Mouse (Mus musculus) C2C12 (cell line): Measurements from ENCODE around the gene Mturn. TPM values are rescaled to one million over a fixed set of nuclear protein-coding genes. Genes with fewer than 3 reads are reported as not detected.

Source experiments
- H3K27me3 ChIP-seq: one replicate; pipeline ENCODE4 v1.6.1; 2011; ENCODE audit not compliant: control insufficient read depth, insufficient read depth, insufficient read length
- H3K36me3 ChIP-seq: one replicate; pipeline ENCODE4 v1.6.1; 2011; ENCODE audit not compliant: control insufficient read depth, insufficient read depth
- H3K4me3 ChIP-seq: one replicate; pipeline ENCODE4 v1.5.1; 2011; ENCODE audit warnings: mild to moderate bottlenecking, control low read depth; ENCODE audit not compliant: poor library complexity, insufficient read depth, severe bottlenecking
- H3K79me2 ChIP-seq: one replicate; pipeline ENCODE4 v1.6.1; 2011; ENCODE audit not compliant: control insufficient read depth, insufficient read depth
- H3K79me3 ChIP-seq: one replicate; pipeline ENCODE4 v1.6.1; 2011; ENCODE audit warnings: low read depth, control low read depth
- H3ac ChIP-seq: one replicate; pipeline ENCODE3; 2011; ENCODE audit warnings: low read depth; ENCODE audit not compliant: control insufficient read depth, insufficient read length
- CEBPB ChIP-seq: IDR thresholded peaks from one replicate; pipeline ENCODE4 v1.6.1; 2011; ENCODE audit warnings: low read depth, mild to moderate bottlenecking, control low read depth, moderate library complexity
- CTCF ChIP-seq: IDR thresholded peaks from one replicate; pipeline ENCODE4 v1.5.1; 2011; ENCODE audit not compliant: control insufficient read depth, insufficient read depth, insufficient read length
- FOSL1 ChIP-seq: IDR thresholded peaks from one replicate; pipeline ENCODE4 v1.8.0; 2011; ENCODE audit warnings: mild to moderate bottlenecking, low read length; ENCODE audit not compliant: poor library complexity, insufficient read depth, severe bottlenecking
- MAX ChIP-seq: IDR thresholded peaks from one replicate; pipeline ENCODE4 v1.6.1; 2011; ENCODE audit warnings: mild to moderate bottlenecking, control low read depth
- MYOD1 ChIP-seq: IDR thresholded peaks from one replicate; pipeline ENCODE4 v1.6.1; 2011; ENCODE audit warnings: low read depth; ENCODE audit not compliant: control insufficient read depth, insufficient read length
- MYOG ChIP-seq: IDR thresholded peaks from one replicate; pipeline ENCODE4 v1.6.1; 2011; ENCODE audit not compliant: control insufficient read depth, insufficient read length; ENCODE audit errors: extremely low read depth
- USF1 ChIP-seq: IDR thresholded peaks from one replicate; pipeline ENCODE4 v1.6.1; 2011; ENCODE audit warnings: low read depth, mild to moderate bottlenecking, control low read depth, moderate library complexity
- polyA plus RNA-seq: library from polyadenylated mRNA; unstranded; fragments of >200 nt; fragmentation: generic; extraction: Trizol; gene quantifications from one replicate; pipeline ENCODE4 v1.2.1, GENCODE M21; 2012; ENCODE audit warnings: missing spikeins

Gene Mturn
- polyA plus RNA-seq, 1 experiment: 1.3 TPM

DNA sequence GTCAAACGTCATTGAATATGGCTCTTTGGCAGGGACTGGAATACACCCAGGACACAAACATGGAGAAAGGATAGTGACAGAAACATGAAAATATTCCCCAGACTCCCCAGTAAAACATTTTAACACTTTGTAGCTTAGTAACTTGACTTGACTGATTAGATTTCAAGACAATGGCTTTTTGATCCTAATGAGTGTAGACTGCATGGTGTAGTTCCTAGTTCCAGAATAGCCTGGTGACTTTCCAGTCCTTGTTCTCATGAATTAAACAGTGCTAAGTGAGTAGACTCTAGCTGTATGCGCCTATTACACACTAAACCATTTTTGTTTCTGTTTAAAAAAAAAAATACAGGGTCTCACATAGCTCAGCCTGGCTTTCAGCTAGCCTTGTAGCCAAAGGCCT, 24.7 kb downstream of the Mturn start:
- Histone ChIP-seq H3K4me3 (no peak overlapping the region), H3K79me2 (no peaks in the 10 kb centered on the region)

DNA sequence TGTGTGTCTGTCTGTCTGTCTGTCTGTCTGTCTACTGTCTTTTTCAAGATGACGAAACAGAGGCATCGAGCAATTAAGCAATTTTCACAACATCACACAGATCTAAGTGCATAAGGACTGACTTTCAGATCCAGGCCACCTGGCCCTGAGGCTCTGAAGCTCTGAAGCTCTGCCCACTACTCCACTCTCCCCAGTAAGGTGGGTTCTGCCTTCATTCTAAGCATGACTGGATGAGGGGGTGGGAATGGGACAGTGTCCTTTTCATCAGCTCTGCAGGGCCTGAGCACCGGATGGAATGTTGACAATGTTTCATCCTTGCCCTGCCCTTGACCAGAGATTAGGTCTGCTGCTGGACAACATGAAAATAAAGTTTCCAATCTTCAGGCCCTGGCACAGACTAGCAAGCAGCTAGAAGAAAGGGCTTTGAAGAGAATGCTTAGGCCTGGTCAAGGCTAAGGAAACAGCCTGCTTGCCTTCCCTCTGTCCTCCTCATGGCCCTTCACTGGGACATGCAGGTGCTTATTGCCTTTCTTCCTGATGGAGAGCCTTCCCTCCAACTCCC, 25.3 kb downstream of the Mturn start:
- Histone ChIP-seq H3K36me3 (no peaks in the 10 kb centered on the region), H3K79me3 (no peaks in the 10 kb centered on the region), H3K27me3 (no peaks in the 10 kb centered on the region), H3ac (no peak overlapping the region), H3K4me3 (no peak overlapping the region), H3K79me2 (no peaks in the 10 kb centered on the region)
- TF ChIP-seq MYOD1 (no peak), MYOG (no peak), CEBPB (no peak), CTCF (no peak), MAX (no peak), FOSL1 (no peak), USF1 (no peak)

More for the DNA sequence above, 24.7 kb downstream of the Mturn start:
- no peaks in the 10 kb centered on the region for H3K79me3 ChIP-seq
- TF ChIP-seq MYOD1: no peak
- no peak for TF ChIP-seq MYOG
- no peak for TF ChIP-seq FOSL1
- TF ChIP-seq MAX: no peak
- no peak for TF ChIP-seq CEBPB
- no peak for TF ChIP-seq CTCF
- TF ChIP-seq USF1: no peak
- no peaks in the 10 kb centered on the region for H3K36me3 ChIP-seq
- no peaks in the 10 kb centered on the region for H3K27me3 ChIP-seq
- H3ac ChIP-seq: no peak overlapping the region

DNA sequence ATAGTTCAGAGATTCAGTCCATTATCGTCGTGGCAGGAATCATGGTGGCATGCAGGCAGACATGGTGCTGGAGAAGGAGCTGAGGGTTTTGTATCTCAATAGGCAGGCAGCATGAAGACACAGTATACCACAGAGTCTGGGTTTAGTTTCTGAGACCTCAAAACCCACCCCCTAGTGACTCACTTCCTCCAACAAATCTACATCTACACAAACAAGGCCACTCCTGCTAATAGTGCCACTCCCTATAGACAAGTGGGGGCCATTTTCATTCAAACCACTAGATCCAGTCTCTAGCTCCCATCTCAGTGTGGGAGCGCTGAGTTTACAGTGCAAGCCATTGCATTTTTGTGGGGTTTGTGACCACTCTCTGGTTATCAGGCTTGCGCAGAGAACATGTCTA, 27.2 kb downstream of the Mturn start:
- H3ac ChIP-seq: no peak overlapping the region
- no peaks in the 10 kb centered on the region for H3K27me3 ChIP-seq
- no peak overlapping the region for H3K4me3 ChIP-seq
- H3K79me3 ChIP-seq: no peaks in the 10 kb centered on the region
- no peaks in the 10 kb centered on the region for H3K36me3 ChIP-seq
- no peaks in the 10 kb centered on the region for H3K79me2 ChIP-seq
- no peak for TF ChIP-seq USF1

DNA sequence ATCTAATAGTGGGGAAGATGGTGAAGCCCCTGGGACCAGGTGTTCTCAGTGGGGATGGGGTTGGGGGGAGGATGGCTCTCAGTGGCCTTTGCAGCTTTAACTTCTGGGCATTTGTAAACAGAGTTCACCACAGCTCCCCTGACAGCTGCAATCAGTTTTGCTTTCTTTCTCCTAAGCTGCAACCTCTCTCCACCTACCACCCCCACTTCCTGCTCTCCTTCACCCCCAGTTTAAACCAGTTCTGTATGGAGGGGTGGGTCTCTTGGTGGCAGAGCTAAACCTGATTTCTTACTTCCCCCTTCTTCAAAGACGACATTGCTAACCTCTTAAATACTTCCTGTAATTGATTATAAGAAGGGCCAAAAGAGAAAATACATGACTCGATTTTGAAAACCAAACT, 34.3 kb downstream of the Mturn start:
- Histone ChIP-seq H3K79me3 (no peaks in the 10 kb centered on the region), H3K4me3 (no peak overlapping the region), H3ac (no peak overlapping the region), H3K79me2 (no peaks in the 10 kb centered on the region), H3K36me3 (no peaks in the 10 kb centered on the region), H3K27me3 (no peaks in the 10 kb centered on the region)
- TF ChIP-seq MYOD1 (no peak), USF1 (no peak)

DNA sequence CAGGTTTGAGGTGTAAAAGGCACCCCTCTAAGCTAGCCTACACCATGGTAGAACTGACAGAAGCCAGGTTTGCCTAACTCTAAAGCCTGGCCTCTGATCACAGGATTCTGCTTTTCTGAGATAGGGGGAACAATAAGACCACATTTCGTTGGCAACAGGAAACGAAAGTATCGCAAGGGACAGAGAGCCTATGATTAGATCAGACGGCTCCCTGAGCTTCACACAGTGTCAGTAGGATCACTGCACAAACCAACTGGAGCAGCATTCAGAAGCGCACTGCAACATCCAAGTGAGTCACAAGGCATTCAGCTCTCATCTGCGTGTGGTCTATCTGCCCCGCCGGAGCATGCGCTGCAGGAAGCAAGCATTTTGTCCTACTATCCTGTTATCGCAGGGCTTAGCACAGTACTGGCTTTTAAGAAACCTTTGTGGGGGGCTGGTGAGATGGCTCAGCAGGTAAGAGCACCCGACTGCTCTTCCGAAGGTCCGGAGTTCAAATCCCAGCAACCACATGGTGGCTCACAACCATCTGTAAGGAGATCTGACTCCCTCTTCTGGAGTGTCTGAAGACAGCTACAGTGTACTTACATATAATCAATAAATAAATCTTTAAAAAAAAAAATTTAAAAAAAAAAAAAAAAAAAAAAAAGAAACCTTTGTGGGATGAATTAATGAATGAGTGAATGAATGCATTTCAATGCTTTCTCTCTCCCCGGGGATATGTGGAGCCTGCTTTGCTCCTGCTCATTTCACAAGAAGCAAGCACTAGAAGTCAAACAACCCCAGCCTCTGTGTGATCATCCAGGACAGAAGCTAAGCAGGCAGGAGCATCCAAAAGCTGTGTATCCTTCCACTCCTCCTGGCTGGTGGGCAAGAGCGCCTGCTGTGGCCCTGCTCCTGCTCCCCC, 37.6 kb downstream of the Mturn start:
- Histone ChIP-seq H3ac (no peak overlapping the region), H3K4me3 (no peak overlapping the region), H3K27me3 (no peaks in the 10 kb centered on the region), H3K79me3 (no peaks in the 10 kb centered on the region), H3K36me3 (no peaks in the 10 kb centered on the region), H3K79me2 (no peaks in the 10 kb centered on the region)
- TF ChIP-seq CEBPB (no peak), MYOG (no peak), MAX (no peak), FOSL1 (no peak), CTCF (no peak), MYOD1 (no peak), USF1 (no peak)

DNA sequence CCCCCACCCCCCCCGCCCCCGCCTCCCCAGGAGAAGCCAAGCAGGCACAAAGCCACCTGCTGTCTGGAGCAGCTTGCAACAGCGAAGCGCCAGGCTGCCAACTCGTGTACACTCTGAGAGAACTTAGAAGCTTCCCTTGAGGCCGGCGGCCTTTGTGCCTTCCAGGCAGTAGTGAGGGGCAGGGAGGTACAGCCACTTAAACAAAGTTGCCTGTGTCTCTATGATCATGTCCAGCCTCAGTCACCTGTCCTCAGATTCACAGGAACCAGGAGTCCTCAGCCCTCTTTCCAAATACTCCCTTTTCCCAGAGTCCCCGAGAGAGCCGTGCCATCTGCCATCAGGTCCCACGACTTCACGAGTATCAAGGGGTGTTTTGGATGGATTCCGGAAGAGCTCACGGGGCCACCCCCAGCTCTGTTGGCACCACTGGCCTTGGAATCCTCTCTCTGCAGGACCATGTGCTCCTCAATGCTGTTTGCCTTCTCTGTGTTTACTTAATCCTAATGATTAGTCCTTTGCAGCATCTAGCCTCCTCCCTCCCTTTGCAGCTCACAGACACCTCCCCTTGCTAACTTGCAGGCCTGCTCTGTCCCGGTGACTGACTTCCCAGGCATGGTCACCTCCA, 38.4 kb downstream of the Mturn start:
- Histone ChIP-seq H3ac (no peak overlapping the region), H3K79me3 (no peaks in the 10 kb centered on the region), H3K79me2 (no peaks in the 10 kb centered on the region), H3K36me3 (no peaks in the 10 kb centered on the region), H3K4me3 (no peak overlapping the region), H3K27me3 (no peaks in the 10 kb centered on the region)
- no peak for TF ChIP-seq CEBPB
- TF ChIP-seq USF1: no peak
- TF ChIP-seq MAX: no peak
- no peak for TF ChIP-seq CTCF
